Mouse (Mus musculus) gastrocnemius, adult 8-10 months (tissue): ENCODE results near the gene Mag. TPM values are rescaled to one million over a fixed set of nuclear protein-coding genes. Genes with fewer than 3 reads are reported as not detected.

ENCODE experiments used
- DNase-seq, 2 experiments: peaks; one replicate each; pipeline ENCODE4 v3.0.0; 2022; ENCODE audit warnings: low spot score in 2 of 2
- total RNA-seq, 4 experiments: library from RNA; stranded (reverse); gene quantifications; 2 replicates each; pipeline ENCODE4 v1.2.4; 2022

Gene Mag
- total RNA-seq, 4 experiments from 2014 or later = 0.47 to 0.65 (median 0.56) TPM; not detected in 1

DNA sequence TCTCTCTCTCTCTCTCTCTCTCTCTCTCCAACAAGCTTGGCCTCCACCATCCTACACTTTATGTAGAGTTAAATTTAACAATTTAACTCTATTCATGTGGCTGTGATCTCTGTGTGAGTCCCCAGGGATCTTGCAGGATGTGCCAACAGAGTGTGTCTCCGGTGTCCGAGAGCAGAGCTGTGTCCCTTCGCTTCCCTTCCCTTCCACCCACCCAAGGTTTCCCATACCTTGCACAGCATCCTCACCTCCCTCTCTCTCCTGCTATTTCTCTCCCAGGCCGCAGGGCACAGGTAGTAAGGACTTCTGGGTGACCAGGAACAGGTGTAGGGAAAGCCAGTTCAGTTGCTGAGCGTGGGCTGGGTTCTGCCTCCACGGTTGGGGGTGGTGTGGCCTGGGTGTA is 35.7 kb downstream of the Mag start:
- DNase-seq = no peak

DNA sequence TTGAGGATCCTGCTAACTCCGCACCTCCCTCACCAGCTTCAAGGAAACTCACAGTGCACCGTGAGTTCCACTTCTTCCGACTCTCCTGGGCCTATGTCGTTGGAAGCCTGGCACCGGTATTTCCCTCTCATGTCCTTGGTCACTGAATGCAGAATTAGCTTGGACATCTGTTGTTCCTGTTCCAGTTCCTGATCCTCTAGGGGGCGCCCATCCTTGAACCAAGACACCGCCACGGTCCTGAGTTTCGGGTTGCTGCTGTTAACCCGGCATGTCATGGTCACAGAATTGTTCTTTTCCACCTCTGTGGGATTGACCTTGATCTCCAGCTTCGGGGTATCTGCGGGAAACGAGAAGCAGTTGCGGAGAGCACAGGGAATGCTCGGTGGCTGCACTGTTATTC is 41.6 kb downstream of the Mag start:
- DNase-seq = peak; percentile 40 to 45

DNA sequence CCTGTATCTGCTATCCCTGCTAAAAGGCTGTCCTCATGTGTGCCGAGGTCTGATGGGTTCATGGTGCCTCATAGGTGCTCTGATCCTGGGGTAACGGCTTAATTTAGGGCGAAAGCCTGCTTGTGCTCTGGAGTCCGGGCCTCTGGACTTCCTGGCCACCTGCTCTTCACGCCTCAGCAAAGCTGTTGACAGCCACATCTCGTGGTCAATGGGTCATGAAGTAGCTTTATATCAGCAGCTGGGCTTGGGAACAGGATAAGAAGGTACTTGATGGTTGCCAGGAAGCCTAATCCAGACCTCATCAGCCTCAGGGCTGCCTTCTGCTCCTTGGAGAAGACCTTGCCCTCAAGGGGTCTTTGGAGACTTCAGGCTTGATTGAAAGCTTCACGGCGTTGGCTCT is 51.3 kb downstream of the Mag start:
- DNase-seq = no peak

DNA sequence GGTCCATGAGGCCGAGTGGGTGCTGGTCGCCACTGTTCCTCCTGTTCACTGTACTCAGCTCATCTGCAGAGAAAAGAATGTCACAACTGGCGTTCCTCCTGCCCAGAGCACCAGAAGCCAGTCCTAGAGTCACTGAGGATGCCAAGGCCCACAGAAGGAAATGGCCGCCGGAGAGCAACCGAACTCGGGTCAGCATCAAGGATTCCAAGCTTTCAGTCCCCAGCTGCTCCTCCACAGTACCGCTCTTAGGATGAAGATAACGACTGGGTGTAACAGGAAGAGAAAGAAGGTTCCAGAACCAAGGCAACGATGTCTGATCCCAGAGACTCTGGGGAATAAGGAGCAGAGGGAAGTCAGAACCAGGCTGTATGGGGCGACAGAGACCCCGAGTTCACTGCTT is 53.2 kb downstream of the Mag start, which contains the start of gene Ffar1:
TSS of gene Ffar1 (minus strand) at position 101 of the 400 bp plus-strand sequence.
- DNase-seq = no peak

DNA sequence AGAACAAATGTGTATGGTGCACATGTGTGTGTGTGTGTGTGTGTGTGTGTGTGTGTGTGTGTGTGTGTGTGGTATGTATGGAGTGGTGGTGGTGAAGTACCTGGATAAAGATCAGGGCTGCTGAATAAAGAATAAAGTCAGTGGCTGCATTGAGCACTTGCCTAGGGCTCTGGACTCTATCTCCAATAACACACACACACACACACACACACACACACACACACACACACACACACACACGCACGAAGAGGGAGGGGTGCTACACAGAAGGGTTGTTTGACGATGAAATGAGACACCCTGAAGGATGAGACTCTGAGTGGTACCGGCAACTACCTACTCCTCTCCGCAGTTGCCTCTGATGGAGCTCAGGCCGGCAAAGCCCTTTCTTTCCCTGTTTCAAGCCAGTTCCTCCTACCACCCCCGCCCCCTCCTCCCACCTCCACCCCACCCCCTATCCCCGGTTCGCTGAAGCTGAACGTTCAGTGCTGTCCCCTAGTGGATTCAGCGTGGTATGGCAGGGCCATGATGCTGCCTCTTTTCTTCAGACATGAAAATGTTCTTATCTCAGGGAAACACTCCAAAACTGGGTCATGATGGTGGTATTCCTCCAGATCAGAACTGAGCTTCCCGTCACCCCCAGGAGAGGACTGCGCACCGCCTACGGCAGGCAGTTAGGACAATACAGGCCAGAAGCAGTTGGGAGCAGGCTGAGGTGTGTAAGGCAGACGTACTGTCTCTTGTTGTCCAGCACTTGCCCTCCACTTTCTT is 54.9 kb downstream of the Mag start:
- no peak for DNase-seq

DNA sequence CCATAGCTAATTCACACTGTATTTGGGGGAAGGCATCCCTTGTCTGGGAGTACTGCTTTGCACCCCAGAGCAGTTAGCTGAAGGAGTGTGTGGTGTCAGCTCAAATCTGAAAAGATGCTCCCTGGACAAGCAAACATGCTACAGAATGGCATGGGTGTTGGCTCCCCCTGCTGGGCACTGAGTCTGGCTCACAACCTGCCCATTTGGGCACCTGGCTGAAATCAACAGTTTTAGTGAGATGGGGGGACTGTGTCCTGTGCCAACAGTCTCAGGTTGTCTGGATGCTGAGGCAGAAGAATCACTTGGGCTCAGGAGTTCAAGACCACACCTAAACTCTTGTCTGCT is 55.4 kb downstream of the Mag start:
- peak in 1 of 2 experiments; percentile 16 for DNase-seq

DNA sequence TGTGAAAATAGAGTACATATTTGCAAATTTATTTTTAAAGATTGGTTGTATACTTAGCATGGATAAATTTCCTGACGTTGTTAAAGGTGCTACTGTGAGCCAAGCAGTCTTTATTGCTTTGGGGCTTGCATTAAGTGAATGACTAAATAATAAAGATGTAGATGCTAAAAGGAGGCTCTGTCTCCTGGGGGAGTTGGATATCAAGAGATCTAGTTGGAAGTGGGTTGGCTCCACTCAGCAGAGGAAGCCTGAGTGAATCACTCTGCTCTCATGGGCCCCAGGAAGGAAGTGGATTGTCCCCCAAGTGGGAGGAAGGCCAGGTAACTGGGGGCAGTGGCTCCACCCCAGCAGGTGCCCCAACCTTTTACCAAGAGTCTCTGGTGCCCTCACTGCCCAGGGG is 56.9 kb downstream of the Mag start:
- DNase-seq = no peak

DNA sequence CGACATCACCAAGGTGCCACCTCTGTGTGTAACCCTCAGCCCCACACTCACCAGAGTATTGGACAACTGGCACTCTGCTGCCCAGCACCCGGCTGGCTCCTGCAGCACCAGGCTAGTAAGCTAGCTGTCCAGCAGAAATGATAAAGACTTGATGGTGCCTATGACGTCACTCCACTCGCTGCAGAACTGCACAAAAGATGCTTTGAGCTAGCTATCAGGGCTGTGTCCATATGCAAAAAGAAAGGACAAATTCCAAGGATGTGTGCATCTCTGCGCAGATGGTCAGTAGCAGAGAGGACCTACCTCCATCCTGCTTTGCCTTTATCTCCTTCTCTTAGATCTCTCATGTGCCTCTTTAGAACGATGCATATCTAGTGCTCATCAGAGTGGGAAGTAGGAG is 58.6 kb downstream of the Mag start, which contains the start of gene Ffar3:
TSS of gene Ffar3 (minus strand) at position 101 of the 400 bp plus-strand sequence.
- no peak for DNase-seq

DNA sequence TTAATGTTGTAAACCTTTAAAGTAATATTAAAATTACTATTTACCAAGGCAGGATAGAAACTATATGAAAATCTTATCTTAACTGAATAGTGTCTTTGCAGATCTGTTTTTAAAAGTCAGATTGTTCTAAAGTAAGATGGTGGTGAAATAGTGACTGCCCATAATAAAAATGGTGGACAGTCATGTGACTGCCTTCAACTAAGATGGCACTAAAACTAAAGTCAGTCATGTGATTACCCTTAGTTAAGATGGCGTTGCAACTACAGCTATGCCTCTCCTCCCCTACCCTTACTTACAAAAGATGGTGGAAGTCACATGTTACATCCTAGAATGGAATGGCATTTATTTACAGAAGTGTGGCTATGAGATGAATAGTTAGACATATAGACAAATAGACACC is 63.3 kb downstream of the Mag start:
- no peak for DNase-seq

Other genes starting within 250 kb of the Mag start
- 1 to 10 TPM; 2.0 to 4.3 (median 4.0) TPM for gene Haus5, start 249.9 kb downstream of the Mag start, total RNA-seq
- gene Pmis2, start 243.3 kb downstream of the Mag start, total RNA-seq = 1 to 10 TPM; 1.9 to 3.4 (median 2.9) TPM
- gene 2200002J24Rik, start 215.9 kb downstream of the Mag start, total RNA-seq = not detected
- 1 to 10 TPM in 1 of 4 experiments, under 1 TPM in 1, not detected in 2; 0.31 to 1.4 TPM for gene Atp4a, start 202.7 kb downstream of the Mag start, total RNA-seq
- 100 to 1,000 TPM; 215 to 260 (median 249) TPM for gene Tmem147, start 185.3 kb downstream of the Mag start, total RNA-seq
- not detected for gene Gapdhs, start 171.2 kb downstream of the Mag start, total RNA-seq
- gene Sbsn, start 163.4 kb downstream of the Mag start, total RNA-seq = 1 to 10 TPM in 2 of 4 experiments, under 1 TPM in 2; 0.53 to 2.0 (median 1.4) TPM
- 1 to 10 TPM in 1 of 4 experiments, under 1 TPM in 1, not detected in 2; 0.48 to 1.0 TPM for gene Dmkn, start 151.1 kb downstream of the Mag start, total RNA-seq
- gene Krtdap, start 127.0 kb downstream of the Mag start, total RNA-seq = 1 to 10 TPM in 3 of 4 experiments, not detected in 1; 1.7 to 3.5 (median 2.0) TPM
- gene Ffar2, start 91.1 kb downstream of the Mag start, total RNA-seq = 1 to 10 TPM in 2 of 4 experiments, under 1 TPM in 1, not detected in 1; 0.21 to 1.2 (median 1.2) TPM
- gene Ffar3, start 58.7 kb downstream of the Mag start, total RNA-seq = not detected
- gene Ffar1, start 53.3 kb downstream of the Mag start, total RNA-seq = not detected
- not detected for gene Cd22, start 34.5 kb downstream of the Mag start, total RNA-seq
- not detected for gene Hamp2, start 9.8 kb upstream of the Mag start, total RNA-seq
- under 1 TPM in 1 of 4 experiments, not detected in 3; 0.86 TPM for gene Hamp, start 29.2 kb upstream of the Mag start, total RNA-seq
- gene Usf2, start 41.9 kb upstream of the Mag start, total RNA-seq = 10 to 100 TPM; 75.5 to 96.0 (median 89.5) TPM
- gene Lsr, start 58.6 kb upstream of the Mag start, total RNA-seq = under 1 TPM in 3 of 4 experiments, not detected in 1; 0.29 to 0.56 (median 0.54) TPM
- gene Fam187b, start 58.9 kb upstream of the Mag start, total RNA-seq = under 1 TPM in 1 of 4 experiments, not detected in 3; 0.19 TPM
- gene Fxyd5, start 127.6 kb upstream of the Mag start, total RNA-seq = 1 to 10 TPM; 4.7 to 8.7 (median 6.1) TPM
- 1 to 10 TPM in 2 of 4 experiments, under 1 TPM in 1, not detected in 1; 0.99 to 1.3 (median 1.3) TPM for gene Fxyd7, start 136.6 kb upstream of the Mag start, total RNA-seq
- 100 to 1,000 TPM; 556 to 826 (median 679) TPM for gene Fxyd1, start 142.3 kb upstream of the Mag start, total RNA-seq
- 1 to 10 TPM; 1.4 to 3.5 (median 2.3) TPM for gene Lgi4, start 144.5 kb upstream of the Mag start, total RNA-seq
- 1 to 10 TPM in 2 of 4 experiments, under 1 TPM in 2; 0.77 to 1.3 (median 0.92) TPM for gene Fxyd3, start 161.8 kb upstream of the Mag start, total RNA-seq
- 10 to 100 TPM; 15.2 to 21.0 (median 17.7) TPM for gene Hpn, start 200.4 kb upstream of the Mag start, total RNA-seq
- gene Scn1b, start 212.1 kb upstream of the Mag start, total RNA-seq = 1,000 to 10,000 TPM in 1 of 4 experiments, 100 to 1,000 TPM in 3; 780 to 1,106 (median 929) TPM
- gene Gramd1a, start 241.0 kb upstream of the Mag start, total RNA-seq = 10 to 100 TPM; 30.7 to 40.2 (median 33.3) TPM